Mouse (Mus musculus) testis, adult 2 months (tissue): ENCODE results near the gene Slc38a2.

Experiments
- CTCF ChIP-seq: fragments of 200-500 bp; IDR thresholded peaks from 2 replicates; pipeline ENCODE4 v1.5.1; 2012; ENCODE audit warnings: low read depth, mild to moderate bottlenecking, inconsistent platforms, low read length, moderate library complexity; ENCODE audit not compliant: control insufficient read depth, insufficient read depth, insufficient replicate concordance
- POLR2A ChIP-seq: fragments of 200-500 bp; IDR thresholded peaks from 2 replicates; pipeline ENCODE4 v1.6.1; 2012; ENCODE audit warnings: low read depth, mild to moderate bottlenecking, inconsistent platforms, low read length, moderate library complexity; ENCODE audit not compliant: control insufficient read depth

GRCm38 (mm10) chr15:96655514-96655913, 44.0 kb downstream of the Slc38a2 start:
- TF ChIP-seq POLR2A = no peak
- TF ChIP-seq CTCF = no peak
